Mouse (Mus musculus) megakaryocyte, embryonic 14.5 days (primary cell): Measurements from ENCODE around the gene Lmo3.

Experiments used
- FLI1 ChIP-seq: IDR thresholded peaks from 2 replicates; pipeline ENCODE4 v1.6.1; 2012; ENCODE audit warnings: low read length, inconsistent platforms, mixed read lengths
- GATA1 ChIP-seq: IDR thresholded peaks from 3 replicates; pipeline ENCODE4 v1.6.1; 2012; ENCODE audit warnings: mixed read lengths, low read length, inconsistent platforms, borderline replicate concordance

DNA sequence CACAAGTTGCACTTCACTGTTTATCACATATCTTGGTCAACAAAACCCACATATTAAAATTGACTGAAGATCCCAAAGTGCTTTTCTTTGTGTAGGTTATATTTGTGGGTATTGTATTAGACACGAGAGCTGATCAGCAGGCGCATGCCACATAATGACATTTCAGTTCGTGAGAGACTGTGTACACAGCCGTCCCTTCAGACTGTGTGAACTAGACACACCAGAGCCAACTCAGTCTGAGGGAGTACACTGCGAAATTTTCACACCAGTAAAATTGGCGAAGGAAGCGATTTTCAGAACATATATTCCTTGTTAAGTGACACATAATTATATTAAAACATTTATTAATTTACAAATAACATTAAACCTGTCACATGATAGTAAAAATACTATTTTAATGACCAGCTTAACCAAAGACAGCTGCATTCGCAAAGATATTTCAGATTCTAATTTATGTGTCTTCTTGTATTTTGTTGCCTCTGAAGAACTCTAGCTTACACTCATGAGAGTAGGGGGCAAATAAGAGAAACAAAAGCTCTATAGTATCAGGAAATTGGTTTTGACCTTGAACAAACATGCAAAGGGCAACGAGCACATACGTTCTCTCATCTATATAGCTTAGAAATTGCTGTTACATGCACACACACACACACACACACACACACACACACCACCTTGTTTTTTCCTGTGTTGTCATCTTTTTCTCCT lies 14.4 kb upstream of the Lmo3 start:
- no peak for TF ChIP-seq FLI1
- TF ChIP-seq GATA1, result no peak
